Mouse (Mus musculus): ENCODE measurements around the gene Dmap1. TPM values are rescaled to one million over a fixed set of nuclear protein-coding genes. Genes with fewer than 3 reads are reported as not detected.

Gene Dmap1
- polyA plus RNA-seq, 1 experiment from 2014 or later: 15.8 TPM

DNA sequence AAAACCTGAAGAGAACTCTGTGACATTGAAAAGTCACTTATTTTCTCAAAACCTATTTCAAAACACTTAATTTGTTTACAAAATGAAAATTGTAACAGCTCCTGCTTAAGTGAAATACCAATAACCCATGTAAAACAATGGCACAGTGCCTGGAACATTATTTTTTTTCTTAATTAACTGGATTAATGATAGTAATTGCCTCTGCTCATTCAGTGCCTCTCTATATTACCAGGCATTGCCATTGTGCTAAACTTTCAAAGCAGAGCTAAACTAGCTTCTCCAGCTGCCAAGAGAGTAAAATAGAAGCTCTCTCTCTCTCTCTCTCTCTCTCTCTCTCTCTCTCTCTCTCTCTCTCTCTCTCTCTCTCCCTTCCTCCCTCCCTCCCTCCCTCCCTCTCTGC is 390 bp upstream of the Dmap1 start:
- peaks cover 7% of the 10 kb centered on the region for H3K4me1 ChIP-seq (ENCODE audit: control insufficient read depth, low read depth, low read length)
- H3K9ac ChIP-seq (ENCODE audit: low read depth, low read length): peak overlapping the region; percentile 88
- H3K27ac ChIP-seq (ENCODE audit: low read length): no peak overlapping the region
- H3K36me3 ChIP-seq (ENCODE audit: control insufficient read depth, insufficient read depth): no peaks in the 10 kb centered on the region; the same call in 1 of the 2 replicates
- peak overlapping the region; percentile 77 for H3K4me2 ChIP-seq (ENCODE audit: low read depth, low read length)
- no peak for ATAC-seq (ENCODE audit: low read depth)
- H3K4me3 ChIP-seq (ENCODE audit: low read depth, low read length): peak overlapping the region; percentile 84
- no peaks in the 10 kb centered on the region for H3K9me3 ChIP-seq (replicated peaks; ENCODE audit: control insufficient read depth, low read length)
- no peaks in the 10 kb centered on the region for H3K27me3 ChIP-seq (ENCODE audit: control insufficient read depth, insufficient read depth, low read depth, low read length)

DNA sequence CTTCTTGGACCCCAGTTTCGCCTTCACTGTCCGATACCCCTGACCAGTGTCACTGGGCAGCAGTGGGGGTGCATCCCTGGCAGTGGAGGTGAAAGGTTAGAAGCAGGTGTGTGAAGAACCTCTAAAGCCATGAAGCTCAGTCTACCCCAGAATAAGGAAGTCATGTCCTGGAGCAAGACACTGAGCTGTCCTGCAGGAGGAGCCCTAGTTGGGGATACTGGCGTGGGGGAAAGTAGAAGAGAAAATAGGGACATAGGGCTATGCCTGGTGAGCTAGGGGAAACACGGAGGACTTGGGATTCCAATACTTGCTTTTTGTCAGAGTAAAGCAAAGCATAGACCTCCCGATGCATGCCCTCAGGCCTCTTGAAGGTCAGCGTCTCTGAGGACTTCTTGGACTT is 1.1 kb downstream of the Dmap1 start:
- no peaks in the 10 kb centered on the region; the same call in none of the 2 replicates for H3K36me3 ChIP-seq (ENCODE audit: control insufficient read depth, insufficient read depth)
- H3K4me1 ChIP-seq (ENCODE audit: control insufficient read depth, low read depth, low read length): peaks cover 7% of the 10 kb centered on the region
- no peaks in the 10 kb centered on the region for H3K27me3 ChIP-seq (ENCODE audit: control insufficient read depth, insufficient read depth, low read depth, low read length)
- peak overlapping the region; percentile 77 for H3K4me2 ChIP-seq (ENCODE audit: low read depth, low read length)
- H3K27ac ChIP-seq (ENCODE audit: low read length): no peak overlapping the region
- H3K9me3 ChIP-seq (replicated peaks; ENCODE audit: control insufficient read depth, low read length): no peaks in the 10 kb centered on the region
- H3K9ac ChIP-seq (ENCODE audit: low read depth, low read length): no peak overlapping the region
- ATAC-seq (ENCODE audit: low read depth): no peak
- 71% methylated on average over 6 of the region's 6 CpGs for WGBS (ENCODE audit: insufficient replicate concordance)
- no peak overlapping the region; the same call in 1 of the 2 replicates for H3K4me3 ChIP-seq (ENCODE audit: low read depth, low read length)

DNA sequence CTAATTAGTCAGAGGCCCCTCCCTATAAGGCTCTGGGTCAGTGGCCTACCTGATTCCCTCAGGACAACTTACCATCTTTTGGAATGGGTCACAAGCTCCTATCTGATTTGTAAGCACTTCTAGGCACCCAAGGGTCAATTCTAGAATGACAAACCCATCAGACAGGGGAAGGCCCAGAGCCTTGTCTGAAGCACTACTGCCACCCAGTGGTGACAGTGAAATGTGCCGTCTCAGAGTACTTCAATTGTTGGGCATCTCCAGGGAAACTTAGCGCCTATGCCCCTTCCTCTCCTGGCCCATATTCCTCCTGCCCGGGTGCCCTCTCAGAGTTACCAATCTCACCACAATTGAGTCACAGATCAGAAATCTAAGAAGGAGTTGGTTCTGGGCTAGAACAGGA is 5.2 kb downstream of the Dmap1 start:
- Histone ChIP-seq H3K36me3 (ENCODE audit: control insufficient read depth, insufficient read depth) (peaks cover 15% of the 10 kb centered on the region), H3K9me3 (replicated peaks; ENCODE audit: control insufficient read depth, low read length) (no peaks in the 10 kb centered on the region), H3K4me2 (ENCODE audit: low read depth, low read length) (no peak overlapping the region), H3K4me1 (ENCODE audit: control insufficient read depth, low read depth, low read length) (peaks cover 4% of the 10 kb centered on the region), H3K27ac (ENCODE audit: low read length) (no peak overlapping the region), H3K27me3 (ENCODE audit: control insufficient read depth, insufficient read depth, low read depth, low read length) (no peaks in the 10 kb centered on the region), H3K9ac (ENCODE audit: low read depth, low read length) (no peak overlapping the region), H3K4me3 (ENCODE audit: low read depth, low read length) (no peak overlapping the region)
- ATAC-seq (ENCODE audit: low read depth): no peak
- WGBS (ENCODE audit: insufficient replicate concordance): 13% methylated on average over 3 of the region's 3 CpGs

DNA sequence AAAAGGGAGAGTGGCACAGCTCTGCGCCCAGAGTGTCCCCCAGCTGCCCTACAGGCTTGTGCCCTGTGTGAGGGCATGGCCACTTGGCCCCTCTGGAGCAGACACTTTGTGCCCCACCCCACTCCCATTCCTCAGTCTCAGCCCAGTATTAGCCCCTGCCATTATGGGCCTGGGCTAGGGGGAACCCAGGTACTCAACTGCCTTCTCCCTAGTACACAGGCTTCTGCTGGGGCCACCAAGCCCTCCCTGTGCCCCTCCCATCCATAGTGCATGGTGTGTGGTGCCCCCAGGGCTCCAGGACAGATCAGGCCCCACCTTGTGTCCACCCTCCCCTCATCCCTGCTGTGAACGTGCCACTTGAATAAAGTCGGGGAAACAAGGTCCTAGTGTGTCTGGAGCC is 8.2 kb downstream of the Dmap1 start:
- no peak overlapping the region for H3K27ac ChIP-seq (ENCODE audit: low read length)
- WGBS (ENCODE audit: insufficient replicate concordance): 66% methylated on average over 3 of the region's 3 CpGs
- no peaks in the 10 kb centered on the region for H3K9me3 ChIP-seq (replicated peaks; ENCODE audit: control insufficient read depth, low read length)
- no peak overlapping the region for H3K4me3 ChIP-seq (ENCODE audit: low read depth, low read length)
- peaks cover 15% of the 10 kb centered on the region for H3K36me3 ChIP-seq (ENCODE audit: control insufficient read depth, insufficient read depth)
- H3K9ac ChIP-seq (ENCODE audit: low read depth, low read length): no peak overlapping the region
- no peaks in the 10 kb centered on the region for H3K27me3 ChIP-seq (ENCODE audit: control insufficient read depth, insufficient read depth, low read depth, low read length)
- H3K4me1 ChIP-seq (ENCODE audit: control insufficient read depth, low read depth, low read length): no peaks in the 10 kb centered on the region
- ATAC-seq (ENCODE audit: low read depth): no peak
- no peak overlapping the region for H3K4me2 ChIP-seq (ENCODE audit: low read depth, low read length)

DNA sequence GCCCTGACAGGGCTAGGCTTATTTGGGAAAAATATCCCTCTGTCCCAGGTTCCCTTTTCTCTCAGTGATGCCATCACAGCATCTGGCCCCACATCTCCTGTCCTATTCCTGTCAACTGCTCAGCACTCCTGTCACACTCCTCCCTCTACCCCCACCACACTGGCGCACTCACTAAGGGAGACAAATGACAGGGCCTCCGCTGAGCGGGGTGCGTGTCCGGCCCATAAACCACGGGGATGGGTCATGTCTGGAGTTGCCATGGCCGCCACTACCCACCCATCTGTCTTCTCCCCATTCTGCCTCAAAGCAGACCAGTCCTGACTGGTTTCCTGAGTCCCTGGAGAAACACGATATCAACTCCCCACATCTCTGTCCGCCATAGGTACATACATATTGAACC is 10.0 kb downstream of the Dmap1 start:
- no peaks in the 10 kb centered on the region for H3K27me3 ChIP-seq (ENCODE audit: control insufficient read depth, insufficient read depth, low read depth, low read length)
- no peak for ATAC-seq (ENCODE audit: low read depth)
- H3K36me3 ChIP-seq (ENCODE audit: control insufficient read depth, insufficient read depth): peaks cover 15% of the 10 kb centered on the region
- 58% methylated on average over 9 of the region's 9 CpGs for whole genome bisulfite sequencing (ENCODE audit: insufficient replicate concordance)
- H3K4me2 ChIP-seq (ENCODE audit: low read depth, low read length): no peak overlapping the region
- H3K4me1 ChIP-seq (ENCODE audit: control insufficient read depth, low read depth, low read length): no peaks in the 10 kb centered on the region
- no peak overlapping the region for H3K4me3 ChIP-seq (ENCODE audit: low read depth, low read length)
- H3K27ac ChIP-seq (ENCODE audit: low read length): no peak overlapping the region
- no peak overlapping the region for H3K9ac ChIP-seq (ENCODE audit: low read depth, low read length)
- H3K9me3 ChIP-seq (replicated peaks; ENCODE audit: control insufficient read depth, low read length): no peaks in the 10 kb centered on the region

DNA sequence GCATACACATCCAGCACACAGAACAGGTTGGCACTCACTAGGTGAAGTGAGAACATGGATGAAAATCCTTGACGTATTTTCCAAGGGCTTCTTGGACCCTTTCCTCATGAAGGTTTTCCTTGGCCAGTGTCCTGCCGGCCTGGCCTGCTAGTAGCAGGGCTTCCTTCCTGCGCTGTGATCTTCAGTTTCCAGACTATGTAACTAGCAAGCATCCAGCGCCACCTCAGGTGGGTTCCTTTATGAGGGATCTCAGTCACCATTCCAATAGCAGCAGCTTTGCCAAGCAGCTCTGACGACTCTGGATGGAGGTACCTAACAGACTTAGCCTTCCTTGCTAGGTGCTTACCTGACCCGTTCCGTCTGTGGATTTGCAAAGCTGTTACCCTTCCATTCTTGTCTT is 12.2 kb downstream of the Dmap1 start:
- no peak for ATAC-seq (ENCODE audit: low read depth)
- H3K9ac ChIP-seq (ENCODE audit: low read depth, low read length): no peak overlapping the region
- H3K4me1 ChIP-seq (ENCODE audit: control insufficient read depth, low read depth, low read length): no peaks in the 10 kb centered on the region; the same call in 1 of the 2 replicates
- H3K27ac ChIP-seq (ENCODE audit: low read length): no peak overlapping the region
- WGBS (ENCODE audit: insufficient replicate concordance): 81% methylated on average over 7 of the region's 7 CpGs
- no peak overlapping the region for H3K4me3 ChIP-seq (ENCODE audit: low read depth, low read length)
- no peak overlapping the region for H3K4me2 ChIP-seq (ENCODE audit: low read depth, low read length)
- peaks cover 10% of the 10 kb centered on the region for H3K36me3 ChIP-seq (ENCODE audit: control insufficient read depth, insufficient read depth)
- no peaks in the 10 kb centered on the region for H3K27me3 ChIP-seq (ENCODE audit: control insufficient read depth, insufficient read depth, low read depth, low read length)
- no peaks in the 10 kb centered on the region for H3K9me3 ChIP-seq (replicated peaks; ENCODE audit: control insufficient read depth, low read length)

DNA sequence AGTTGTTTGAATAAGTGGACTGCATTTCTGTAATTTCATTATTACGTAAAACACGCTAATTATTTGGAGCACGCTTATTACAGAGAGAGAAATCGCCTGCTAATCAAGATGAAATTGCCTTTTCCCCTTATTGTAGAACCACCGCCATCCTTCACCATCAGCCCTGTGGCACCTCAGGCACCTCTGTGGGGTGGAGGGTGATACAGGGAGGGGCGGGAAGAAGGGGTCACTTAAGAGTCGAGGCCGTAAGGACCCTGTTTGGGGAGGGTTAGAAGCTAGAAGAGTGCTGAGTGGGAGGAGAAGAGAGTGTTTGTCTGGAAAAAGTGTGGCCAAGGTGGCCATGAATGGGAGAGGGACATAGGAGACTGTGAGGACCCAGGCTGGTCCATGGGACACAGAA is 16.0 kb downstream of the Dmap1 start:
- Histone ChIP-seq H3K9ac (ENCODE audit: low read depth, low read length) (no peak overlapping the region), H3K27me3 (ENCODE audit: control insufficient read depth, insufficient read depth, low read depth, low read length) (no peaks in the 10 kb centered on the region), H3K4me2 (ENCODE audit: low read depth, low read length) (no peak overlapping the region), H3K36me3 (ENCODE audit: control insufficient read depth, insufficient read depth) (no peaks in the 10 kb centered on the region), H3K27ac (ENCODE audit: low read length) (no peak overlapping the region), H3K4me3 (ENCODE audit: low read depth, low read length) (no peak overlapping the region), H3K4me1 (ENCODE audit: control insufficient read depth, low read depth, low read length) (no peaks in the 10 kb centered on the region; the same call in 1 of the 2 replicates), H3K9me3 (replicated peaks; ENCODE audit: control insufficient read depth, low read length) (no peaks in the 10 kb centered on the region)
- ATAC-seq (ENCODE audit: low read depth): no peak
- WGBS (ENCODE audit: insufficient replicate concordance): 77% methylated on average over 8 of the region's 8 CpGs

DNA sequence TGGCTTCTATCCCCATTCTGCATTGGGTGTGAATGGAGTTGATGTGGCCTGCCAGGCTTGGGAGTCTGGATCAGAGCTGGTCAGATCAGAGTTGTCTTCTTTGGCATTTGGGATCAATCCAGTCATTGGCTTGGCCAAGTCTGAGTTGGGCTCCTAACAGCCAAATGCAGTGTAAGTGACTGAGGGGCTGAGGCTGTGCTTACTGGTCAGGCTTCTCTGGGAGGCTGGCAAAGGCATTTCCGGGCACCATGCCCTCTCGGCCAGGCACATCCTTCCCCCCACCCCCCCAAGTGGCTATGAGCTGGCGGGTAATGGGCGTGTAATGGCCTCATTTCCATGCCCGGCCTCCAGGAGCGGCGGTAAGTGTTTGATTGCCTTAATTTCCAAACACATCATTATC is 16.5 kb downstream of the Dmap1 start:
- Histone ChIP-seq H3K27me3 (ENCODE audit: control insufficient read depth, insufficient read depth, low read depth, low read length) (no peaks in the 10 kb centered on the region), H3K9ac (ENCODE audit: low read depth, low read length) (no peak overlapping the region), H3K36me3 (ENCODE audit: control insufficient read depth, insufficient read depth) (no peaks in the 10 kb centered on the region), H3K9me3 (replicated peaks; ENCODE audit: control insufficient read depth, low read length) (no peaks in the 10 kb centered on the region), H3K4me1 (ENCODE audit: control insufficient read depth, low read depth, low read length) (no peaks in the 10 kb centered on the region; the same call in 1 of the 2 replicates), H3K4me2 (ENCODE audit: low read depth, low read length) (no peak overlapping the region), H3K27ac (ENCODE audit: low read length) (no peak overlapping the region), H3K4me3 (ENCODE audit: low read depth, low read length) (no peak overlapping the region)
- WGBS (ENCODE audit: insufficient replicate concordance): 70% methylated on average over 7 of the region's 7 CpGs
- no peak for ATAC-seq (ENCODE audit: low read depth)

DNA sequence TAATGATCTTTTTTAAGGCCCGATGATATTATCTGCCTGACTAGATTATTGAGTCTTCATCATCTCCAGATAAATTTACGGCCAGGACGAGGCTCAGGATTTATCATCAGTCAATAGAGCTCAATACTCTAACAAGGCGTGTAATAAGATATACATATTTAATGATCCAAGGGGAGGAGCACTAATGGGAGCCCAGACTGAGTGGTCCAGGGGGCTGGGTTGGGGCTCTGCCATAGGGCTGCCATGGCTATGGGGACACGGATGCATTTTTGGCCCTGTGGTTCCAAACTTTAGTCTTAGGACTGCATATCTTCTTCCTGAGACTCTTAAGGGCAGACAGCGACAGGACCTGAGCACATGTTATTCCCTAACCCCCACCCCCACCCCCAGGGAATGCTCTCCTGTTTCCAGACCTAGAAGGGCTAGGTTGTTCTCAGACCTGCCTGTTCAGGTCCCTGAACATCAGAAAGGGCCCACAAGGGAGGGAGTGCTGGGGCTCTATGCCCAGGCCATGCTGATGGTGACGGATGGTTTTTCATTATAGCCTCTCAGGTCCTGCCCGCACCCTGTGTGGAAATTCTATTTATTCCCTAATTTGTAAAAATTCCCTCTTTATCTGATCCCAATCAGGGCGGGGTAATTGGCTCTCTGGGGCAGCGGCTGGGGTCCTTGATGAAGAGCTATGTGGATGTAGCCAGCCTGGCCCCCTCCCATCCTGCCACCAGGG is 17.5 kb downstream of the Dmap1 start:
- H3K9ac ChIP-seq (ENCODE audit: low read depth, low read length): no peak overlapping the region
- no peaks in the 10 kb centered on the region for H3K36me3 ChIP-seq (ENCODE audit: control insufficient read depth, insufficient read depth)
- no peaks in the 10 kb centered on the region for H3K9me3 ChIP-seq (replicated peaks; ENCODE audit: control insufficient read depth, low read length)
- ATAC-seq (ENCODE audit: low read depth): no peak
- 72% methylated on average over 10 of the region's 10 CpGs for WGBS (ENCODE audit: insufficient replicate concordance)
- no peak overlapping the region for H3K27ac ChIP-seq (ENCODE audit: low read length)
- no peaks in the 10 kb centered on the region; the same call in 1 of the 2 replicates for H3K4me1 ChIP-seq (ENCODE audit: control insufficient read depth, low read depth, low read length)
- no peak overlapping the region for H3K4me3 ChIP-seq (ENCODE audit: low read depth, low read length)
- H3K4me2 ChIP-seq (ENCODE audit: low read depth, low read length): no peak overlapping the region
- H3K27me3 ChIP-seq (ENCODE audit: control insufficient read depth, insufficient read depth, low read depth, low read length): no peaks in the 10 kb centered on the region

Data from liver, embryonic 16.5 days (tissue).